ENCODE assay signal across 8 mouse cellular contexts in genomic region chr13:28756915-28757765, GRCm38 (mm10).
DNase-seq lines count a peak whose midpoint lies in the region; ATAC-seq and TF ChIP-seq lines count a peak whose summit lies in the region.

No protein-coding gene starts in this region.

- H3K4me2 ChIP-seq in intestine, embryonic 15.5 days (replicated peaks): peak overlapping the region; percentile 65

- peak overlapping the region; percentile 73 for H3K4me3 ChIP-seq in gastrocnemius, adult 2 months
- no peak overlapping the region for H3K4me3 ChIP-seq in intestine, embryonic 15.5 days (replicated peaks)

- DNase-seq in retina, postnatal 1 day: peak; percentile 52
- no peak for DNase-seq in retina, embryonic 14.5 days (ENCODE audit: low spot score)
- DNase-seq in gastrocnemius, adult 2 months: peak; percentile 32
- peak; percentile 31 to 38 for DNase-seq in lung, postnatal 4 days
- peak; percentile 43 to 50 for DNase-seq in thymus, postnatal 10 days (ENCODE audit: low spot score in 2 of 2)
- no peak for DNase-seq in spleen, adult 12 weeks (ENCODE audit: low spot score)

- WGBS in intestine, embryonic 15.5 days: 17% methylated on average over 11 of the region's 11 CpGs

- peak; percentile 21 for ATAC-seq in intestine, embryonic 15.5 days
- no peak for ATAC-seq in erythroid progenitor cell, adult 5-6 weeks (replicated peaks; ENCODE audit: low FRiP score, poor library complexity, severe bottlenecking)

- H3K27me3 ChIP-seq in intestine, embryonic 15.5 days (replicated peaks): no peaks in the 10 kb centered on the region

- H3K9me3 ChIP-seq in intestine, embryonic 15.5 days: no peaks in the 10 kb centered on the region

- H3K36me3 ChIP-seq in intestine, embryonic 15.5 days: no peaks in the 10 kb centered on the region

- peaks cover 24% of the 10 kb centered on the region for H3K4me1 ChIP-seq in intestine, embryonic 15.5 days (replicated peaks)

- intact Hi-C loops in gastrocnemius, adult 2 months (cut with DNase I): loop anchor here (5.0 kb wide), 2 partner anchors 35 to 195 kb away; partner anchors contain the start of gene Sox4

- peak overlapping the region; percentile 89 for H3K27ac ChIP-seq in gastrocnemius, adult 2 months
- peak overlapping the region; percentile 86 for H3K27ac ChIP-seq in intestine, embryonic 15.5 days

- TF ChIP-seq CTCF in gastrocnemius, adult 2 months (IDR thresholded peaks at IDR 0.05): no peak

- 0 out of 2 replicates have a peak overlapping the region, but pooled peaks have one; percentile 21 for H3K9ac ChIP-seq in intestine, embryonic 15.5 days

Comparison
In these comparisons a context has a peak if more than half of its experiments do, and no peak if none do; other contexts are left out.
1. DNase-seq: peak in retina, postnatal 1 day (single experiment), gastrocnemius, adult 2 months (single experiment), lung, postnatal 4 days (2 of 2) and thymus, postnatal 10 days (2 of 2); none in retina, embryonic 14.5 days (single experiment) and spleen, adult 12 weeks (single experiment).